Mouse (Mus musculus): ENCODE measurements around the gene Impg1.
"Not testable (repeated sequence)": the region's sequence is repeated elsewhere in the genome, so short reads cannot be mapped to it uniquely, and the experiment has no call there.

The Impg1 gene

GRCm38 (mm10) chr9:80344451-80345000 is 120.8 kb downstream of the Impg1 start:
- DNase-seq (ENCODE audit: low read depth, low spot score): no peak

DNA sequence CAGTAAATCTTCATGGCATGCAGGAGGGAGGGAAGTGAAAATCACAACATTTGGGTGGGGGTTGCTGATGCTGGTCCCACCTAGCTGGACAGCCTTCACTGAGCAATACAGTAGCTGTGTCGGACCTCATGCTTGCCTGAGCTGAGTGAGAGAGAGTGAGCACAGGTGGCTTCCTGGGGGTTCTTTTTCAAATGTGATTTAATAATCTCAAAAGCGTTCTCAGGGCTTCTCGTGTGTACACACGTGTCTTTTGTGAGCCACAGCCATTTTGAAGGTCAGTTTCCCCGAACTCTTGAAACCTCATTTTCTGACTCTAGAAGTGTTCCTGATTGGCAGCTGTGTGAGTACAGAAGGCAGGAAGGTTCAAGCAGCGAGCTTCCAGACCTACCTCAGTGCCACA is 122.8 kb downstream of the Impg1 start:
- no peak for DNase-seq (ENCODE audit: low read depth, low spot score)

DNA sequence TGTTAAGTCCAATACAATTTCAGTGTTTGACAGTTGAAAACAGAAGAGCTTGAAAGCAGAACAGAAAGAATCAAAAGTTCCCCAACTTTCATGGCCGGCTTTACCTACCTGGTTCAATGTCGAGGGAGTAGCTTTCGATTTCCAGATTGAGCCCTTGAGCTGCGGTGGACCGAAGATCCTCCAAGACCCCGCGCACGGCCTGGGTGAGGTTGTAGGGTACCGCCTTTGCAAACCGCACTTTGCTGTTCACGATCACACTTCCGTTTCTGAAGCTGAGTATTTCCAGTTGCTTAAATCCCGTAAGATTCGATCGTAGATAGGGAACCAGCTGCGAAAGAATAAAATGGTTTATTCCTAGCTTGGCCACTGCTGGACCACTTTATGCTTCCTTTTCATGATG is 123.5 kb downstream of the Impg1 start:
- no peak for DNase-seq (ENCODE audit: low read depth, low spot score)

DNA sequence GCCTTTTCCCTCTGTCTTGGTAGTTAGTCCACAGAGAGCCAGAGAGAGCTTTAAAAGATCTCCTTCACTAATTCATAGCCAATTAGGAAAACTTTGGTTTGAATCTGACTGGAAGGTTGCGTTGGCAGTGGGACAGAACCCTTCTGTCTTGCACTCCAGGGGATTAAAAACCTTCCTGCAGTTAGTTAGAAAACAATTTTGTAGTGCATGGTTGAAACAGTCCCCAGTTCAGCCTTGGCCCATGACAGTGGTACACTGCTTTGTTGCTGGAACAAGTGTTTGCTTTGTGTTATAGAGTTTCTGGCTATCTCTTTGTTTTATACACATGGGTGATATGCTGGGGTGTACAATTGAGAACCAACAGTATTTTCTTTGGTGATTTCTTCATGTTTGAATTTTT is 124.4 kb downstream of the Impg1 start:
- DNase-seq (ENCODE audit: low read depth, low spot score): no peak

- DNase-seq (ENCODE audit: low read depth, low spot score): no peak
These were observed 127.3 kb downstream of the Impg1 start for GRCm38 (mm10) chr9:80338026-80338425.

DNA sequence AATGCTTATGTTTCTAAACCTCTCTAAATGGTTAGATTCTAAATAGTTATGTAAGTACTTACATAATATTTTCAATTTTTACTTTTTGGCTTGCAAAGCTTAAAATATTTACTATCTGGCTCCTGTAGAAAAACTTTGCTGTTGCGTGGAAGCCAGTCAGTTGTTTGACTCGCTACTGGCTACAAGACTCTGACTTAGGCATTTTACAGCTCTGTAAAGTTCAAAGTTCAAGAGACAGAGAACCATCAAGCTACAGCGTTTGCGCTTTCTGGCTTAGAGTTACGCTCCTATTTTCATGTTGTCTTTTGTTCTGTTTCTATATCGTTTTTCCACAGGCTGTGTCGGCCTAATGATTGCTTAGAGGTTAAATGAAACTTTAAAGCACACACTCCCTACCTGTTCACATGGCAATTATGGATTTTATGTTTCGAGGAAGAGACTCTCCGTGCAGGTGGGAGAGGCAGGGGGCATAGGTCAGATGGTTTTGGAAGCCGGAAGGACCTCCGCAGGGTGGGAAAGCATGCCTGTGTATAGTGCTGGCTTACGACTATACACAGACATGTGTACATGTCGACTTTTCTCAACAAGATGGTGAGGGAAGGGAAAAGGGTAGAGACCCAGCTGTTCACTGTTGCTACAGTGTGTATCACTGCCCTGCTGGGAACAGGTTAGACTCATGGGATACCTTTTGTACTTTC is 129.5 kb downstream of the Impg1 start:
- DNase-seq (ENCODE audit: low read depth, low spot score): no peak

- no peak for DNase-seq (ENCODE audit: low read depth, low spot score)
These were observed 131.2 kb downstream of the Impg1 start for GRCm38 (mm10) chr9:80333998-80334605.

DNA sequence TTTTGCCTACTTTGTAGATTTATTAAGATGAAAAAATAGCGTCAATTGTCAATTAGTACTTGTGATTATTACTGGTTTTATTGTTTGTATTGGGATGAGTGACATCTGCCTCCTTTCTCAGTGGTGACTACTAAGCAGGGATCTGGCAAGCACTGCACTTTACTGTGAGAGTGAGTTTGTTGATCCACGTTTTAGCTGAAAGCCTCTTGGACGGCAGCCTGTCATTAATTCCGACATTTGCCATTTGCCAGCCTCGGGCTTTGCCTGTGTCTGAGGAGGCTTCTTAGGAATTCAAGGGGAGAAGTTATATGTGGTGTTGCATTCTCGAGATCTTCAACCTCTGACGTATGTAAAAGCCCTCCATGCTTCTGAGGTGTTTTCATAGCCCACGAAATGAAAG is 131.8 kb downstream of the Impg1 start:
- no peak for DNase-seq (ENCODE audit: low read depth, low spot score)

DNA sequence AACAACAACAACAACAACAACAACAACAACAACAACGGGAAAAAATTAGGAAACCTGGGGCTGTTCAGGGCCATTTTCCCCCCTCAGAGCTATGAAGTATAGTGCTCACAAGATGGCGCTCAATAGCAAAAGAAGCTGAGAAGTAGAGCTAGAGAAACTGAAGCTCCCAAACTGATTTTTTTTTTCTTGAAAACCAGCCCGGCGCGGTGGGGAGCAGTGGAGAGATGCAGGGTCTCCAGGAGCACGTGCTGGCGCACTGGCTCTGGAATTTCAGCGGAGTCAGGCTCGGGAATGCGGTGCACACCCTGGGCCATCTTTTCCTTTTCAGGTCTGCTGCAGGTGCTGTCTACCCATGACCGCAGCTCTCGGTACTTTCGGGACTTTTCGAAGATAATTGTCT is 133.1 kb downstream of the Impg1 start:
- DNase-seq (ENCODE audit: low read depth, low spot score): peak; percentile 64

- not testable (repeated sequence) for DNase-seq (ENCODE audit: low read depth, low spot score)
These were observed 144.0 kb downstream of the Impg1 start for GRCm38 (mm10) chr9:80321051-80321887.

DNA sequence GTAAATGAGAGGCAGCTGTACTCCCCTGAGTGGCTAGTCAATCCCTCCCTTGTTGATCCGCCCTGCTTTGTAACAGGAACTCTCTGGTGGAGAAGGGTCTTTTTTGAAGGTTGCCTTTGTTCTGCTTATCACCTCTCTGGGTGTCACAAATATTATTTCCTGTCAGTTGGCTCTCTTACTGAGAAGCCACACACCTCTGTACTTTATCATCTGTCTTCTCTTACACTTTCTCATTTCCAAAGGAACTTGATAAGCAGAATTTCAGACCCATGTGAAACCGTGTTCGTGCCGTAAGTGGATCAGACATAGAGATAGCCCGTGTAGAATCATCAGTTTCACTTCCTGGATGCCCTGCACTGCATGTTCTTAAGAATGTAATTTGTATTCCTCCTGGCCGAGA is 147.3 kb downstream of the Impg1 start:
- DNase-seq (ENCODE audit: low read depth, low spot score): no peak

- no peak for DNase-seq (ENCODE audit: low read depth, low spot score)
These were observed 149.4 kb downstream of the Impg1 start for GRCm38 (mm10) chr9:80315922-80316321.

DNA sequence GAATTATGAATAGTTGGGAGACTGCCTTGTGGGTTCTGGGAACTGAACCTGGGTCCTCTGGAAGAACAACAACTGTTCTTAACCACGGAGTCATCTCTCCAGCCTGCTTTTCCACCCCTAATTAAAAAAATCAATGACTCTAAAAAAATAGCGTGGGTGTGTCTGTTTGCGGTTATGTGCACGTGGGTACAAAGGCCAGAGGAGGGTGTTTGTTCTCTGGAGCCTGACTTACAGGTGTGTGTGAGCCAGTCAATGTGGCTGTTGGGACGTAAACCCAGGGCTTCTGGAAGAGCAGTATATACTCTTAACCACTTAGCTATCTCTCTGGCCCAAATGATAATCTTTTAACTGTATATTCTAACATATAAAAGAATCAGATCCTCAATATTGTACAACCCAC is 151.7 kb downstream of the Impg1 start:
- DNase-seq (ENCODE audit: low read depth, low spot score): no peak

DNA sequence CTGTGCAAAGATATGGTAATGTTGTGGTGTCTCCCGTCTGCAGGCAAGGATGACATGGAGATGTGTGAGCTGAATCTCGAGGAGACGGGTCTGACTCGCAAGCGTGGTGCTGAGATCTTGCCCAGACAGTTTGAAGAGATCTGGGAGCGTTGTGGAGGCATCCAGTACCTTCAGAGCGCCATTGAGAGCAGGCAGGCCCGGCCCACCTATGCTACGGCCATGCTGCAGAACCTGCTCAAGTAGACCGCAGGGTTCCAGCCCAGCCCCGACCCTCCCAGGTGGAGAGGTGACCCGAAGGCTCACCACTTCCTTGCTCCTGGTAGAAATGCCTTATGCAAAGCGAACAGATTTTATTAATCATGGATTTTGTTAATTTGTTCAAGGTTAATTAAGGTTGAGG is 157.7 kb downstream of the Impg1 start:
- DNase-seq (ENCODE audit: low read depth, low spot score): no peak

- no peak for DNase-seq (ENCODE audit: low read depth, low spot score)
These were observed 158.4 kb downstream of the Impg1 start for GRCm38 (mm10) chr9:80306853-80307252.

- no peak for DNase-seq (ENCODE audit: low read depth, low spot score)
These were observed 158.9 kb downstream of the Impg1 start for GRCm38 (mm10) chr9:80306390-80306789.

GRCm38 (mm10) chr9:80303518-80303917 is 161.8 kb downstream of the Impg1 start:
- no peak for DNase-seq (ENCODE audit: low read depth, low spot score)

- DNase-seq (ENCODE audit: low read depth, low spot score): no peak
These were observed 166.2 kb downstream of the Impg1 start for GRCm38 (mm10) chr9:80299031-80299430.

- no peak for DNase-seq (ENCODE audit: low read depth, low spot score)
These were observed 169.2 kb downstream of the Impg1 start for GRCm38 (mm10) chr9:80296086-80296485.

GRCm38 (mm10) chr9:80293056-80293584 is 172.2 kb downstream of the Impg1 start:
- DNase-seq (ENCODE audit: low read depth, low spot score): peak; percentile 61

DNA sequence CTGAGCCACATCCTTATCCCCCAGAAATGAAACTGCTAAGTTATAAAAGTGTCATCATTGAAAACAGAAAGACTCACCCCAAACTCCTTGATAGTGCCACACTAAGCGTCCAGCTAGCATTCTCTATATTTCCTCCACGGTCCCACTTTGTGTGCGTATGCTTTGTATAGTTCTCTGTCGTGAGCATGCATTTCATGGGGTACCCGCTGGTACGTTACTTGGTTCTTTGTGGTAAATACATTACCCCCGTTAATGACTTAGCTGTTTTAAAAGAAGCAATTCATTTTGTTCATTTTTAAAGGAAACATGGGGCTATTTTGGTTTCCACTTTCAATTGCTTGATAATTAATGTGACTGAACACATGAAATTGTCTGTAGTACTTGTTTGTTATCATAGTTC is 178.4 kb downstream of the Impg1 start:
- DNase-seq (ENCODE audit: low read depth, low spot score): no peak

DNA sequence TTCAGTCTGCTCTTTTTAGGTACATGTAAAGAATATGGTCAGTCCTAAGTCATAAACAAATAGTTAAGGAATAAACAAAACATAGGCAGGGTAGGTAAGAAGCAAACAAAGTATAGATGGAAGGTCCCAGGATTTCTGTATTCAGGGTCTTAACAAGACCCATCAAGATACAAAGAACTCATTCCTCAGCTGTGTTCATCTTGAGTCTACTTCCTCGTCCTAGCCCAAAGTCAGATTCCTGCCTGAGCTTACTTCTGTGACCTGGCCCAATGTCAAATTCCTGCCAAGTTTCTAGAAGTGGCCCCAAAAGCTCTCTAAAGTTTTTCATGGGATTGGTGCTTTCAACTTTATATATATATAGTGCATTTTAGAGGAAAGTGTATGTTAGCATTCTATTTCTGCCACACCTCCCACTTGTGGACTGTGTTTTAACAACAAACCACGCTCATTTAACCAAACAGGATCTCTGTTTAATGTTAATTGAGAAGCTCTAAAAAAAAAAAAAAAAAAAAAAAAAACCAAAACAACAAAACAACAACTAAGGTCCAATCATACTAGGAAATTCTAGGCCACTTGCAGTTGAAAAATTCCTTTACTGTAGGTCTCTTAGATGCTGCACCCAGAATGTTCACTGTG is 180.6 kb downstream of the Impg1 start:
- no peak for DNase-seq (ENCODE audit: low read depth, low spot score)
